Mouse (Mus musculus) intestine, embryonic 14.5 days (tissue): Measurements from ENCODE around the gene Mxd1. TPM values are rescaled to one million over a fixed set of nuclear protein-coding genes. Genes with fewer than 3 reads are reported as not detected.

Source experiments
- ATAC-seq: fragments of 200-750 bp; cut with Nextera tagmentation; replicated peaks from 2 replicates; pipeline ENCODE4 v1.8.0; 2017; ENCODE audit warnings: low read depth, moderate number of reproducible peaks, moderate TSS enrichment, moderate library complexity; ENCODE audit not compliant: low FRiP score, low TSS enrichment
- DNase-seq: peaks from one replicate; pipeline ENCODE4 v3.0.0-alpha.2; 2018; ENCODE audit warnings: low spot score
- H3K27ac ChIP-seq: fragments of 300-500 bp; sonication (generic); 2 replicates; pipeline ENCODE4 v1.5.1; 2014; ENCODE audit warnings: low read depth, mild to moderate bottlenecking, control low read depth
- H3K27me3 ChIP-seq: fragments of 300-500 bp; sonication (generic); replicated peaks from 2 replicates; pipeline ENCODE4 v1.6.1; 2014; ENCODE audit warnings: low read length, control low read depth; ENCODE audit not compliant: control insufficient read depth, insufficient read depth
- H3K36me3 ChIP-seq: fragments of 300-500 bp; sonication (generic); 2 replicates; pipeline ENCODE4 v1.6.1; 2014; ENCODE audit warnings: low read length, control low read depth; ENCODE audit not compliant: control insufficient read depth, insufficient read depth
- H3K4me1 ChIP-seq: fragments of 300-500 bp; sonication (generic); replicated peaks from 2 replicates; pipeline ENCODE4 v1.6.1; 2014; ENCODE audit warnings: low read length, control low read depth, mixed read lengths; ENCODE audit not compliant: control insufficient read depth, insufficient read depth
- H3K4me2 ChIP-seq: fragments of 300-500 bp; sonication (generic); 2 replicates; pipeline ENCODE4 v1.6.1; 2014; ENCODE audit warnings: low read length
- H3K4me3 ChIP-seq: fragments of 300-500 bp; sonication (generic); 2 replicates; pipeline ENCODE4 v1.5.1; 2014; ENCODE audit warnings: low read depth, low read length, control low read depth, mixed read lengths
- H3K9ac ChIP-seq: fragments of 300-500 bp; sonication (generic); 2 replicates; pipeline ENCODE4 v1.6.1; 2014; ENCODE audit warnings: mild to moderate bottlenecking, low read length
- H3K9me3 ChIP-seq: fragments of 300-500 bp; sonication (generic); 2 replicates; pipeline ENCODE4 v1.6.1; 2016; ENCODE audit warnings: low read length, control low read depth; ENCODE audit not compliant: control insufficient read depth
- WGBS: fragments of 180-500 bp; shearing (Covaris S2); extraction: QIAGEN DNeasy Blood & Tissue Kit; methylation state at CpG from one replicate; pipeline ENCODE4 v1.1.7; 2014; 5-methylcytosine and 5-hydroxymethylcytosine counted together
- polyA plus RNA-seq: library from polyadenylated mRNA; unstranded; fragments of >200 nt; fragmentation: Nextera tagmentation; extraction: Ambion mirVana; gene quantifications from 2 replicates; pipeline ENCODE4 v1.2.1, GENCODE M21; 2014

The Mxd1 gene
- polyA plus RNA-seq = 9.4 and 10.3 TPM in 2 replicates

- H3K9ac ChIP-seq = peak within 1 kb of the TSS; percentile 64
- peaks cover 34% of the 10 kb centered on the region for H3K36me3 ChIP-seq
- H3K4me3 ChIP-seq = peak within 1 kb of the TSS; percentile 62
- H3K9me3 ChIP-seq = no peaks in the 10 kb centered on the region
- peaks cover 18% of the 10 kb centered on the region for H3K4me1 ChIP-seq
- peak within 1 kb of the TSS; percentile 57; the same call in 1 of the 2 replicates for H3K27ac ChIP-seq
- peak within 1 kb of the TSS; percentile 92 for H3K4me2 ChIP-seq
- no peaks in the 10 kb centered on the region for H3K27me3 ChIP-seq
- WGBS = 2% methylated on average over 49 of the region's 76 CpGs
- peak; percentile 54 for DNase-seq
- ATAC-seq = no peak; the same call in 1 of the 2 replicates
Observed at GRCm38 (mm10) chr6:86668580-86669239, at the start of gene Mxd1. Mxd1 (minus strand) TSS chr6:86669161.

- Histone ChIP-seq H3K4me1 (no peaks in the 10 kb centered on the region), H3K9ac (no peak overlapping the region), H3K27ac (no peak overlapping the region), H3K4me2 (no peak overlapping the region), H3K9me3 (no peaks in the 10 kb centered on the region), H3K36me3 (peaks cover 55% of the 10 kb centered on the region), H3K27me3 (no peaks in the 10 kb centered on the region), H3K4me3 (no peak overlapping the region)
- no peak for ATAC-seq
- no peak for DNase-seq
- WGBS = 84% methylated on average over 4 of the region's 4 CpGs
Observed at GRCm38 (mm10) chr6:86708072-86708774, 39.3 kb upstream of the Mxd1 start.

- 88% methylated on average over 9 of the region's 9 CpGs for WGBS
Observed at GRCm38 (mm10) chr6:86702577-86702976, 33.6 kb upstream of the Mxd1 start.

GRCm38 (mm10) chr6:86697903-86698302 is 28.9 kb upstream of the Mxd1 start:
- Histone ChIP-seq H3K27me3 (no peaks in the 10 kb centered on the region), H3K9ac (no peak overlapping the region), H3K4me2 (no peak overlapping the region), H3K9me3 (no peaks in the 10 kb centered on the region), H3K4me1 (no peaks in the 10 kb centered on the region), H3K4me3 (no peak overlapping the region), H3K27ac (no peak overlapping the region), H3K36me3 (peaks cover 70% of the 10 kb centered on the region)
- DNase-seq (no peak), ATAC-seq (no peak)
- 77% methylated on average over 6 of the region's 6 CpGs for WGBS

More at GRCm38 (mm10) chr6:86702577-86702976, 33.6 kb upstream of the Mxd1 start:
- no peak overlapping the region for H3K27ac ChIP-seq
- DNase-seq = no peak
- no peaks in the 10 kb centered on the region for H3K4me1 ChIP-seq
- H3K9ac ChIP-seq = no peak overlapping the region
- no peaks in the 10 kb centered on the region for H3K27me3 ChIP-seq
- H3K9me3 ChIP-seq = no peaks in the 10 kb centered on the region
- no peak for ATAC-seq
- H3K4me2 ChIP-seq = no peak overlapping the region
- H3K36me3 ChIP-seq = peaks cover 84% of the 10 kb centered on the region
- no peak overlapping the region for H3K4me3 ChIP-seq

GRCm38 (mm10) chr6:86696213-86696612 is 27.3 kb upstream of the Mxd1 start:
- Histone ChIP-seq H3K4me1 (no peaks in the 10 kb centered on the region), H3K4me3 (no peak overlapping the region), H3K27ac (no peak overlapping the region), H3K27me3 (no peaks in the 10 kb centered on the region), H3K9ac (no peak overlapping the region), H3K9me3 (no peaks in the 10 kb centered on the region), H3K4me2 (no peak overlapping the region), H3K36me3 (peaks cover 65% of the 10 kb centered on the region)
- DNase-seq (no peak), ATAC-seq (no peak)
- WGBS = 82% methylated on average over 10 of the region's 10 CpGs

GRCm38 (mm10) chr6:86694465-86694864 is 25.5 kb upstream of the Mxd1 start:
- Histone ChIP-seq H3K27me3 (no peaks in the 10 kb centered on the region), H3K4me2 (no peak overlapping the region), H3K9ac (no peak overlapping the region), H3K4me1 (no peaks in the 10 kb centered on the region), H3K27ac (no peak overlapping the region), H3K4me3 (no peak overlapping the region), H3K9me3 (no peaks in the 10 kb centered on the region), H3K36me3 (peaks cover 65% of the 10 kb centered on the region)
- DNase-seq = peak; percentile 79
- ATAC-seq = no peak

- H3K9me3 ChIP-seq = no peaks in the 10 kb centered on the region
- ATAC-seq (no peak), DNase-seq (no peak)
- H3K9ac ChIP-seq = no peak overlapping the region
- H3K4me3 ChIP-seq = no peak overlapping the region
- no peaks in the 10 kb centered on the region for H3K4me1 ChIP-seq
- peaks cover 32% of the 10 kb centered on the region for H3K36me3 ChIP-seq
- H3K27ac ChIP-seq = no peak overlapping the region
- whole genome bisulfite sequencing = 96% methylated on average over 3 of the region's 3 CpGs
- H3K27me3 ChIP-seq = no peaks in the 10 kb centered on the region
- no peak overlapping the region for H3K4me2 ChIP-seq
Observed at GRCm38 (mm10) chr6:86689671-86690070, 20.7 kb upstream of the Mxd1 start.

GRCm38 (mm10) chr6:86686971-86687370 is 18.0 kb upstream of the Mxd1 start:
- Histone ChIP-seq H3K4me3 (no peak overlapping the region), H3K36me3 (peaks cover 30% of the 10 kb centered on the region), H3K27ac (no peak overlapping the region), H3K9ac (no peak overlapping the region), H3K4me1 (peaks cover 7% of the 10 kb centered on the region), H3K4me2 (no peak overlapping the region), H3K27me3 (no peaks in the 10 kb centered on the region), H3K9me3 (no peaks in the 10 kb centered on the region)
- ATAC-seq (no peak), DNase-seq (no peak)
- WGBS = 89% methylated on average over 1 of the region's 1 CpGs

- H3K9me3 ChIP-seq = no peaks in the 10 kb centered on the region
- peaks cover 7% of the 10 kb centered on the region for H3K4me1 ChIP-seq
- peaks cover 32% of the 10 kb centered on the region for H3K36me3 ChIP-seq
- peak overlapping the region; percentile 73 for H3K4me2 ChIP-seq
- peak overlapping the region; percentile 62 for H3K4me3 ChIP-seq
- peak overlapping the region; percentile 71 for H3K9ac ChIP-seq
- DNase-seq (no peak), ATAC-seq (no peak)
- H3K27ac ChIP-seq = peak overlapping the region; percentile 57
- WGBS = 39% methylated on average over 12 of the region's 12 CpGs
- H3K27me3 ChIP-seq = no peaks in the 10 kb centered on the region
Observed at GRCm38 (mm10) chr6:86684655-86685011, 15.7 kb upstream of the Mxd1 start.
